Mouse (Mus musculus): ENCODE data around the gene Ttpal. TPM values are rescaled to one million over a fixed set of nuclear protein-coding genes. Genes with fewer than 3 reads are reported as not detected.

Gene Ttpal
- polyA plus RNA-seq (2015; fragmentation: Nextera tagmentation; extraction: Ambion mirVana) = 18.6 and 19.0 TPM in 2 replicates

DNA sequence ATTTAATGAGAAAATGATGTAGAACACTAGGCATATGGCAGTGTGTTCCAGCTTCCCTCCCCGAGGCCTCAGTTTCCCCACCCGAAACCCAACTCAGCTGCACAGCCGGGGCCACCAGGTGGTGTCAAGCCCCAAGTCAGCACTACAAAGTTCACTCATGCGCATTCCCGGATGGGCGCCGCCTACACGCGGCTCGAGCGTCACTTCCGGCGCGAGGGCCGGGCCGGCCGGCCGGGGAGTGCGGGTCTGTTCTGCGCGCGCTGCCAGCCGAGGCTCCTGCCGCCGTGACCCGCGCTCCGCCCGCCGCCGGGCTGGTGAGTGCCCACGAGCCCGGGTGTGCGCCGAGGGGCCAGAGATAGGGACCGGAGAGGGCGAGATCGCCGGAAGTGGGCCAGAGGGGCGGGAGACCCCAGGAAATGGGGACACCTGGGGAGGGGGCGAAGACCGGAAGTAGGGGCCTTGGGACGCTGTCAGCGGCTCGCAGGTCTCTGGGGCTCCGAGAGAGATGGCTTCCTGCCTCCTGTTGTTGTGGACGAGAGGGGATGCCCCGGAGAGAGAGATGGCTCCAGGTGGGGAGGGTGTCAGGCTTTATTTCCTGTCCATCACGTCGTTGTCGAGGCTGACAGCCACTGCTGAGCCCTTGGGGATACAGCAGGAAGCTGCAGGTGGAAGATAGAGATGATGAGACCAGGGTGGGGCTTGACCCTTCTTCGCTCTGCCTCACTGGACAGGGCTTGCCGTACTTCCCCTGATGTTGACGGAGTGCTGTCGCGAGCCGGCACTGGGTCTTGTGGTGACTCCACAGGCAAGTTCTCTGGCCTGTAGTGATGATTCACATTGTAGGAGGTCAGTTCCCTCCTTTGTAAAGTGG is at the start of gene Ttpal:
TSS of gene Ttpal (plus strand) at position 214 of the 871 bp plus-strand sequence.
- under 1% methylated on average over 55 of the region's 57 CpGs for WGBS
- Histone ChIP-seq H3K4me1 (ENCODE audit: control insufficient read depth, insufficient read depth, low read length) (peaks cover 12% of the 10 kb centered on the region), H3K4me3 (ENCODE audit: low read length) (peak within 1 kb of the TSS; percentile 94), H3K36me3 (ENCODE audit: control insufficient read depth, insufficient read depth) (no peaks in the 10 kb centered on the region), H3K27ac (ENCODE audit: low read length) (peak within 1 kb of the TSS; percentile 87), H3K27me3 (ENCODE audit: control insufficient read depth, insufficient read depth, low read length) (no peaks in the 10 kb centered on the region), H3K9ac (ENCODE audit: low read length) (peak within 1 kb of the TSS; percentile 98), H3K9me3 (replicated peaks; ENCODE audit: control insufficient read depth, low read length) (no peaks in the 10 kb centered on the region), H3K4me2 (ENCODE audit: low read depth, low read length) (peak within 1 kb of the TSS; percentile 94)
- peak; percentile 91 for ATAC-seq (replicated peaks; ENCODE audit: extremely low read depth, insufficient read depth, low FRiP score)

DNA sequence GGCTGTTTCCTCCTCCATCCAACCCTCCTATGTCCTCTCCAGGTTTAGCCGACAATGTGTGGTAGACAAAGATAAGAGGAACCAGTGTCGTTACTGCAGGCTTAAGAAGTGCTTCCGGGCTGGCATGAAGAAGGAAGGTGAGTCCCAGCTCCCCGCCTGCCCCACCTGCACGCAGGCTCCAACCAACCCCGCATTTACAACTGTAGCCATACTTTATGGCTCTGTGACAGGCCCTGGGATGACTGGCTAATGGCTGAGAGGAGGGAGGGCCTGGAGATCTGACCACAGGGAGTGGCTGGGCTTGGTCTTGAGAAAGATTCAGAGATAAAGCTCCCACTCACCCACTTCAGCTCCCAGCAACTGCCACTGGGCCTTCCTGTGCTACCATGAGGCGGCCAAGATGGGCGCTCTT is 49.6 kb upstream of the Ttpal start:
- no peaks in the 10 kb centered on the region for H3K4me1 ChIP-seq (ENCODE audit: control insufficient read depth, insufficient read depth, low read length)
- H3K9ac ChIP-seq (ENCODE audit: low read length) = no peak overlapping the region
- WGBS = 66% methylated on average over 8 of the region's 8 CpGs
- H3K27me3 ChIP-seq (ENCODE audit: control insufficient read depth, insufficient read depth, low read length) = peaks cover 2% of the 10 kb centered on the region
- H3K4me2 ChIP-seq (ENCODE audit: low read depth, low read length) = no peak overlapping the region
- no peak overlapping the region for H3K27ac ChIP-seq (ENCODE audit: low read length)
- H3K36me3 ChIP-seq (ENCODE audit: control insufficient read depth, insufficient read depth) = no peaks in the 10 kb centered on the region
- no peaks in the 10 kb centered on the region for H3K9me3 ChIP-seq (replicated peaks; ENCODE audit: control insufficient read depth, low read length)
- H3K4me3 ChIP-seq (ENCODE audit: low read length) = no peak overlapping the region
- no peak for ATAC-seq (replicated peaks; ENCODE audit: extremely low read depth, insufficient read depth, low FRiP score)

DNA sequence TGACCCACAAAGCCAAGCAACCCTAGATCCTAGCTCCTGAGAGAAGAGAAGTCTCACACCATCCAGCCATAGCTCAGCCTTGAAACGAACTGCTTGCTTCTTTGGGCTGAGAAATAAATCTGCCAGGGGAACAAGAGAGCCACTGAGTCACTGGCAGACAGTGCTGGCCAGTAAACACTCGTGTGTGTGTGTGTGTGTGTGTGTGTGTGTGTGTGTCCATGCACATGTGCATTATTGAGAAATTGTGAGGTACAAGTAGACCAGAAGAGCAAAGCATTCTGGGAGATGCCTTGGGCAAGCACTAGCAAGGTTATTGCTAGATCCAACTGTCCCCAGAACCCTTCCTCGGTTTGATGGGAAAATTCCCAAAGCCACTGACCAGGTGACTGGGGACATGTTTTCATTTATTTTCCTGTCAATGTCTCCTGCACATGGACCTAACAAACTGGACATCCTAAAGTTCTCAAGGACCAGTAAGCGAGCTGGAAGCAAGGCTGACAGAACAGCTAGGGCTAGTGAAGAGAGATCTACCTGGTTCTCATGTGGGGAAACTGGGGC is 47.6 kb upstream of the Ttpal start:
- peaks cover 6% of the 10 kb centered on the region for H3K27me3 ChIP-seq (ENCODE audit: control insufficient read depth, insufficient read depth, low read length)
- ATAC-seq (replicated peaks; ENCODE audit: extremely low read depth, insufficient read depth, low FRiP score) = no peak
- H3K4me2 ChIP-seq (ENCODE audit: low read depth, low read length) = no peak overlapping the region
- H3K9me3 ChIP-seq (replicated peaks; ENCODE audit: control insufficient read depth, low read length) = no peaks in the 10 kb centered on the region
- H3K4me1 ChIP-seq (ENCODE audit: control insufficient read depth, insufficient read depth, low read length) = no peaks in the 10 kb centered on the region
- no peak overlapping the region for H3K4me3 ChIP-seq (ENCODE audit: low read length)
- H3K36me3 ChIP-seq (ENCODE audit: control insufficient read depth, insufficient read depth) = no peaks in the 10 kb centered on the region
- H3K27ac ChIP-seq (ENCODE audit: low read length) = no peak overlapping the region
- WGBS = 70% methylated on average over 4 of the region's 4 CpGs
- H3K9ac ChIP-seq (ENCODE audit: low read length) = no peak overlapping the region

DNA sequence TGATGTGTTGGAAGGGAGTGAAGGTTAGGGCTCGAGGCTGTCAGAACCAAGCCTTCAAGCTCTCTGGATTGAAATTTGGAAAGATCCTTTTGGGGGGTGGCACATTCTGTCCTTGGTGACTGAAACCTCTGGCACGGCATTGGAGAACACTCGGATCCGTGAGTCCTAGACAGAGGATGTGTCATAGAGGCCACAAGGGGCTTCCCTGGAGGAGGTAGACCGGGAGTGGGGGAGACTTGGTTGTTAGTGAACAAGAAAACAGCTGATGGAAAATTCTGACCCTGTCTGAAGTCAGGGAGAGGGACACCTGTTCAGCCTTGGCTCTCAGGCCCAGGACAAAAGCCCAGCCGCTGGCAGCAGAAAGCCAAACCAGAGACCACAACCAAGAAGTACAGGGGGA is 47.1 kb upstream of the Ttpal start:
- Histone ChIP-seq H3K27ac (ENCODE audit: low read length) (no peak overlapping the region), H3K4me1 (ENCODE audit: control insufficient read depth, insufficient read depth, low read length) (no peaks in the 10 kb centered on the region), H3K9ac (ENCODE audit: low read length) (no peak overlapping the region), H3K9me3 (replicated peaks; ENCODE audit: control insufficient read depth, low read length) (no peaks in the 10 kb centered on the region), H3K27me3 (ENCODE audit: control insufficient read depth, insufficient read depth, low read length) (peaks cover 6% of the 10 kb centered on the region), H3K4me3 (ENCODE audit: low read length) (no peak overlapping the region), H3K4me2 (ENCODE audit: low read depth, low read length) (no peak overlapping the region), H3K36me3 (ENCODE audit: control insufficient read depth, insufficient read depth) (no peaks in the 10 kb centered on the region)
- 54% methylated on average over 6 of the region's 6 CpGs for WGBS
- ATAC-seq (replicated peaks; ENCODE audit: extremely low read depth, insufficient read depth, low FRiP score) = no peak

DNA sequence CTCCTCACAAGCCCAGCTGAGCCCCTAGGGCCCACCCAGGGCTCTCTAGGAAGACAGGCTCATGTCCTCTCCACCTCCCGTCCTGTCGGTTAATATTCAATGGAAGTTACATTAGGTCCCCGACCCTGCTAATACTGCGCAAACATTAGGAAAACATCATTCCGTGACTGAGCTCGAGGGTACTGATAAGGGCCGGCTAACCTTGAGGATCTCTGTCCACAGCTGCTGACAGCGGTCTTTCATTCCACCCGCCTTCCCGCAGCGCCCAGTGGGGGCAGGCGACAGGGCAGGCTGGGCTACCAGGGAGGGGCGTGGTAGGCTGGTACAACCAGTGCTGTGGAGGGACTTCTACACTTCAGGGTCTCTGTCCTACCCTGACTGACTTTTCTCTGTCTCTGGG is 46.7 kb upstream of the Ttpal start:
- no peaks in the 10 kb centered on the region for H3K36me3 ChIP-seq (ENCODE audit: control insufficient read depth, insufficient read depth)
- no peaks in the 10 kb centered on the region for H3K4me1 ChIP-seq (ENCODE audit: control insufficient read depth, insufficient read depth, low read length)
- H3K9ac ChIP-seq (ENCODE audit: low read length) = no peak overlapping the region
- no peak overlapping the region for H3K4me2 ChIP-seq (ENCODE audit: low read depth, low read length)
- H3K27me3 ChIP-seq (ENCODE audit: control insufficient read depth, insufficient read depth, low read length) = peaks cover 10% of the 10 kb centered on the region
- no peak overlapping the region for H3K27ac ChIP-seq (ENCODE audit: low read length)
- H3K4me3 ChIP-seq (ENCODE audit: low read length) = no peak overlapping the region
- H3K9me3 ChIP-seq (replicated peaks; ENCODE audit: control insufficient read depth, low read length) = no peaks in the 10 kb centered on the region
- ATAC-seq (replicated peaks; ENCODE audit: extremely low read depth, insufficient read depth, low FRiP score) = no peak
- WGBS = 17% methylated on average over 13 of the region's 13 CpGs

DNA sequence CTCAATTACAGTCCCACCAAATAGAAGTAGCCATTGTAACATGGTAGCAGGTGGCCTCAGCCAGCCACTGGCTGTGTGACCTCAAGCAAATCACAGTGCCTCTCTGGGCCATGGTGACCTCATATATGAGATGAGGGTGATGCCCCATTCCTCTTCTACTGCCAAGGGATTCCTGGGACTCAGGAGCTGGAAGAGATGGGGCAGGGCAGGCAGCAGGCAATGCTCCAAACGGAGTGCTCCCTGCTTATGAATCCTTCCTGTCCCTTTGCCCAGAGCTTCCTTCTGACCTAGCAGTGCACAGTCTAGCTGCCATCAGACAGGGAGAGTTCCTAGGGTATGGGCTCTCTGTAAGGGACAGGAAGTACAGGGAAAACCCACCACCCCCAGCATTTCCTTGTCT is 43.6 kb upstream of the Ttpal start:
- no peak for ATAC-seq (replicated peaks; ENCODE audit: extremely low read depth, insufficient read depth, low FRiP score)
- H3K27me3 ChIP-seq (ENCODE audit: control insufficient read depth, insufficient read depth, low read length) = peaks cover 13% of the 10 kb centered on the region
- 55% methylated on average over 1 of the region's 1 CpGs for WGBS

DNA sequence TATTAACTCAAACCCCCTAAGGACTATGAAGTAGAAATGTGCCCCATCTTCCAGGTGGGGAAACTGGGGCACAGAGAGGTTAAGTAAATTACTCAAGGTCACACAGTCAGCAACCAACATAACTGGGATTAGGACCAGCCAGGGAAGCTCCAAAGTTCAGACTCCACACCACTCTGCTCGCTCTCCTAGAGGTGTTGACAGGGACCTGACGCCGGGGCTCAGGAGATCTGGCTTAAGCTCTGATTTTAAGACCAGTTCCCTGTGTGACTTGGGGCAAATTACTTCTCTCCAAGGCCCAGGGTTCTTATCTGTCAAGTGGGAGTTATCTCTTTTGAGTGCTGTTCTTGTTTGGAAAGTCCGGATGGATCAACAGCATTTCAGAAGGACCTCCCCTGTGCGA is 42.9 kb upstream of the Ttpal start:
- H3K9me3 ChIP-seq (replicated peaks; ENCODE audit: control insufficient read depth, low read length) = no peaks in the 10 kb centered on the region
- no peak for ATAC-seq (replicated peaks; ENCODE audit: extremely low read depth, insufficient read depth, low FRiP score)
- no peak overlapping the region for H3K4me3 ChIP-seq (ENCODE audit: low read length)
- 22% methylated on average over 5 of the region's 5 CpGs for WGBS
- H3K27me3 ChIP-seq (ENCODE audit: control insufficient read depth, insufficient read depth, low read length) = peaks cover 13% of the 10 kb centered on the region
- no peaks in the 10 kb centered on the region for H3K4me1 ChIP-seq (ENCODE audit: control insufficient read depth, insufficient read depth, low read length)
- no peaks in the 10 kb centered on the region for H3K36me3 ChIP-seq (ENCODE audit: control insufficient read depth, insufficient read depth)
- H3K4me2 ChIP-seq (ENCODE audit: low read depth, low read length) = no peak overlapping the region
- no peak overlapping the region for H3K27ac ChIP-seq (ENCODE audit: low read length)
- no peak overlapping the region for H3K9ac ChIP-seq (ENCODE audit: low read length)

More for the DNA sequence above, 43.6 kb upstream of the Ttpal start:
- H3K9me3 ChIP-seq (replicated peaks; ENCODE audit: control insufficient read depth, low read length) = no peaks in the 10 kb centered on the region
- no peak overlapping the region for H3K9ac ChIP-seq (ENCODE audit: low read length)
- no peak overlapping the region for H3K27ac ChIP-seq (ENCODE audit: low read length)
- H3K4me3 ChIP-seq (ENCODE audit: low read length) = no peak overlapping the region
- no peaks in the 10 kb centered on the region for H3K36me3 ChIP-seq (ENCODE audit: control insufficient read depth, insufficient read depth)
- H3K4me2 ChIP-seq (ENCODE audit: low read depth, low read length) = no peak overlapping the region
- H3K4me1 ChIP-seq (ENCODE audit: control insufficient read depth, insufficient read depth, low read length) = no peaks in the 10 kb centered on the region

DNA sequence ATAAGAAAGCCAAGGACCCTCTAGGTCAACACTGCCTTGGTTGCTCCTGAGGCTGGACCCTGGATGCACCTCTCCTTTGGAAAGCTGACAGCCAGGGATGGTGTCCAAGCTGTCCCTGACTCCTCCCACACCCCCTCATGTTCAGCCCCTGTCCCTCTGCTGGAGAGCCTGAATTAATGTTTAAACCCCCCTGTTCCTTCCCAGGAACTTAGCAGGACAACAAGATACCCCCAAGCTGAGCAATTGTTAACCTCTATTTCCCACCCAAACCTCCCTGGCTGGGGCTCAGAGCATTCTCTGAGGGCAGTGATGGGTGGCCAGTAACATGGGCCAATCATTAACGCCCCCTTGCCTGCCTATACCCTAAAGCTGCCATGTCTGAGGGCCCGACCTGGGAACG is 41.9 kb upstream of the Ttpal start:
- no peak for ATAC-seq (replicated peaks; ENCODE audit: extremely low read depth, insufficient read depth, low FRiP score)
- Histone ChIP-seq H3K9me3 (replicated peaks; ENCODE audit: control insufficient read depth, low read length) (no peaks in the 10 kb centered on the region), H3K27ac (ENCODE audit: low read length) (no peak overlapping the region), H3K27me3 (ENCODE audit: control insufficient read depth, insufficient read depth, low read length) (peaks cover 19% of the 10 kb centered on the region), H3K4me1 (ENCODE audit: control insufficient read depth, insufficient read depth, low read length) (no peaks in the 10 kb centered on the region), H3K36me3 (ENCODE audit: control insufficient read depth, insufficient read depth) (no peaks in the 10 kb centered on the region), H3K4me3 (ENCODE audit: low read length) (no peak overlapping the region), H3K4me2 (ENCODE audit: low read depth, low read length) (no peak overlapping the region), H3K9ac (ENCODE audit: low read length) (no peak overlapping the region)
- 80% methylated on average over 3 of the region's 3 CpGs for WGBS

DNA sequence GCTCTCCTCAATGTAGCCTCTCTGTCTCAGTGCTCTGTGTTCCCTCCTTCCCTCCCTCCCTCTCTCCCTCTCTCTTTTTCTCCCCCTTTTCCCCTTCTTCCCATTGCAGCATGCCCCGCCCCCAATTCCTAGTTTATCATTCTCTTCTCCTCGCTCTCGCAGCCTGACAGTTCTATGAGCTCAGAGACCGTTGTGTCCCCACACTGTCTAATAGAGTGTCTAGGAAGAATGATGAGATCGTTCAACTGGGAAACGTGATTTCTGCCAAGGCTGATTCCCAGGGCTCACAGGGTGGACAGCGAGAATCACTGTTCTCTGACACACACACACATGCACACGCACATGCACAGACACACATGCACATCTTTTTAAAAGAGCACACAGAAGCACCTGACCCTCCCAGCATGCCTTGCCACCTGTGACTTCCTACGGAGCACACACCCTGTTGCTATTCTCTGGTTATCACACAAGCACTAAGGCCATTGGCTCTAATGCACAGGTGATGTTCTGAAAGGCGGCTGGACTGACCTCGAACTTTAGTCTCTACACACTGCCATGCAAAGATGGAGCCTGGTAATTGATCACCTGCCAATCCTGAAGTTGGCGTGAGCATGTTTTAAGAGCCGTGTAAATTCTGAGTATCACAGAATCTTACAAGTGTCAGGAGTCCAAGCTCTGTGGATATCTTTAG is 40.7 kb upstream of the Ttpal start:
- Histone ChIP-seq H3K27me3 (ENCODE audit: control insufficient read depth, insufficient read depth, low read length) (peaks cover 19% of the 10 kb centered on the region), H3K9ac (ENCODE audit: low read length) (no peak overlapping the region), H3K4me3 (ENCODE audit: low read length) (no peak overlapping the region), H3K27ac (ENCODE audit: low read length) (no peak overlapping the region), H3K4me2 (ENCODE audit: low read depth, low read length) (no peak overlapping the region), H3K9me3 (replicated peaks; ENCODE audit: control insufficient read depth, low read length) (no peaks in the 10 kb centered on the region), H3K4me1 (ENCODE audit: control insufficient read depth, insufficient read depth, low read length) (no peaks in the 10 kb centered on the region), H3K36me3 (ENCODE audit: control insufficient read depth, insufficient read depth) (no peaks in the 10 kb centered on the region)
- ATAC-seq (replicated peaks; ENCODE audit: extremely low read depth, insufficient read depth, low FRiP score) = no peak
- WGBS = 66% methylated on average over 13 of the region's 13 CpGs
